Mouse (Mus musculus) liver, embryonic 16.5 days (tissue): Measurements from ENCODE around the gene Mgll. TPM values are rescaled to one million over a fixed set of nuclear protein-coding genes. Genes with fewer than 3 reads are reported as not detected.

ENCODE experiments used
- ATAC-seq: fragments of 200-750 bp; cut with Nextera tagmentation; 2 replicates; pipeline ENCODE4 v1.8.0; 2017; ENCODE audit warnings: low read depth, mild to moderate bottlenecking, moderate number of reproducible peaks, moderate library complexity
- H3K27ac ChIP-seq: fragments of 300-500 bp; sonication (generic); 2 replicates; pipeline ENCODE4 v1.5.1; 2014; ENCODE audit warnings: mild to moderate bottlenecking, low read length
- H3K27me3 ChIP-seq: fragments of 300-500 bp; sonication (generic); 2 replicates; pipeline ENCODE4 v1.6.1; 2014; ENCODE audit warnings: low read depth, low read length, mixed read lengths; ENCODE audit not compliant: control insufficient read depth, insufficient read depth
- H3K36me3 ChIP-seq: fragments of 300-500 bp; sonication (generic); 2 replicates; pipeline ENCODE4 v1.6.1; 2014; ENCODE audit warnings: mild to moderate bottlenecking; ENCODE audit not compliant: control insufficient read depth, insufficient read depth
- H3K4me1 ChIP-seq: fragments of 300-500 bp; sonication (generic); 2 replicates; pipeline ENCODE4 v1.6.1; 2014; ENCODE audit warnings: low read depth, low read length, mixed read lengths; ENCODE audit not compliant: control insufficient read depth
- H3K4me2 ChIP-seq: fragments of 300-500 bp; sonication (generic); 2 replicates; pipeline ENCODE4 v1.6.1; 2014; ENCODE audit warnings: low read depth, low read length, mixed read lengths
- H3K4me3 ChIP-seq: fragments of 300-500 bp; sonication (generic); 2 replicates; pipeline ENCODE4 v1.5.1; 2014; ENCODE audit warnings: low read depth, mild to moderate bottlenecking, low read length
- H3K9ac ChIP-seq: fragments of 300-500 bp; sonication (generic); 2 replicates; pipeline ENCODE4 v1.6.1; 2014; ENCODE audit warnings: low read depth, low read length
- H3K9me3 ChIP-seq: fragments of 300-500 bp; sonication (generic); replicated peaks from 2 replicates; pipeline ENCODE4 v1.6.1; 2016; ENCODE audit warnings: low read length; ENCODE audit not compliant: control insufficient read depth
- WGBS: fragments of 180-500 bp; shearing (Covaris S2); extraction: QIAGEN DNeasy Blood & Tissue Kit; methylation state at CpG from one replicate; pipeline ENCODE4 v1.1.7; 2014; ENCODE audit not compliant: insufficient replicate concordance; 5-methylcytosine and 5-hydroxymethylcytosine counted together
- polyA plus RNA-seq: library from polyadenylated mRNA; unstranded; fragments of >200 nt; fragmentation: Nextera tagmentation; extraction: Ambion mirVana; gene quantifications from 2 replicates; pipeline ENCODE4 v1.2.1, GENCODE M21; 2015

Gene Mgll
- polyA plus RNA-seq, 1 experiment from 2014 or later: 62.3 TPM

- peak overlapping the region; percentile 77 for H3K4me3 ChIP-seq
- no peak for ATAC-seq
Measured at GRCm38 (mm10) chr6:88843241-88843640, 119.0 kb downstream of the Mgll start.

DNA sequence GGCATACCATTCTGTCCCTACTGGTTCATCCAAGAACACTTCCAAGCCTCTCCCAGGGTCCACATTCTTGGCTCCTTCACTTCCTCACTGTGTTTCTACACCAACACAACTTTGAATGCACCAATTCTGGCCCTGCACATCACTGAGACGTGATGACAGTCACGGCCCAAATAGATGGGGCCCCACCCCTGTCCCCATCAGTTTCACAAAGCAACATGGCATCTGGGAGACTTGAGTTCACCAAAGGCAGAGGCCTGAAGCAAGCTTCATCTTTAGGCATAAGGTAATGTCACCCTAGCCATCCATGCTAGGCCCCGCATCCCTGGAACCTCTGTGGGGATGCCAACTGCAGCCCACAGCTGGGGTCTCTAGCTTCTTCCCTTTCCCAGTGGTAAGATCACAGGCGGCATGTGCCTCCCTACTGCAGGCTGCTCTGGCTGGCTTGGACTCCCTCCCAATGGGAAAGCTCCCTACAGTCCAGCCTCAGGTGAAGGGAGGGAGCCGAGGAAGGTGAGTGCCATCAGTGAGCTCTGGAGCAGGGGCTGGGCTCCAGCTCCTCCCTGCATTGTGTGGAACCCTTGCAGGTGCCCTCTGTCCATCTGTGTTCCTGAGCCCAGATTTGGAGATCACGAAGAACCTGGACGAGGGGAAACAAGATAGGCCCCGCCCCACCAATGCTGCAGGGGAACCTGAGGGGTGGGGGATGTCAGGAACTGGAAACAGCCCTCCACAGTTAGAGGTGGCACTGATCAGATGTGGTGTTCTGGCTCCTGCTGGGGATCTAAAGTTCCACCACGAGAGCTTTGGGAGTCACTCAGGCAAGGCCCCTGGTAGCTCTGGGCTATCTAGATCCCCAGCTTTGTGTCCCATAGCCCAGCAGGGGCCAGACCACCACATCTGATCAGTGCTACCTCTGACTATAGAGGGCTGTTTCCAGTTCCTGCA is 119.8 kb downstream of the Mgll start:
- no peak for ATAC-seq
- Histone ChIP-seq H3K4me3 (no peak overlapping the region), H3K4me1 (peaks cover 25% of the 10 kb centered on the region), H3K36me3 (peaks cover 8% of the 10 kb centered on the region), H3K27ac (no peak overlapping the region), H3K27me3 (no peaks in the 10 kb centered on the region), H3K4me2 (no peak overlapping the region), H3K9me3 (no peaks in the 10 kb centered on the region), H3K9ac (no peak overlapping the region)
- WGBS: 64% methylated on average over 9 of the region's 9 CpGs

More at GRCm38 (mm10) chr6:88843241-88843640, 119.0 kb downstream of the Mgll start:
- peaks cover 15% of the 10 kb centered on the region for H3K36me3 ChIP-seq
- no peak overlapping the region; the same call in 1 of the 2 replicates for H3K27ac ChIP-seq
- H3K4me2 ChIP-seq: peak overlapping the region; percentile 99
- peak overlapping the region; percentile 89; the same call in 1 of the 2 replicates for H3K9ac ChIP-seq
- peaks cover 25% of the 10 kb centered on the region for H3K4me1 ChIP-seq
- no peaks in the 10 kb centered on the region for H3K27me3 ChIP-seq
- 71% methylated on average over 7 of the region's 7 CpGs for WGBS
- no peaks in the 10 kb centered on the region for H3K9me3 ChIP-seq

DNA sequence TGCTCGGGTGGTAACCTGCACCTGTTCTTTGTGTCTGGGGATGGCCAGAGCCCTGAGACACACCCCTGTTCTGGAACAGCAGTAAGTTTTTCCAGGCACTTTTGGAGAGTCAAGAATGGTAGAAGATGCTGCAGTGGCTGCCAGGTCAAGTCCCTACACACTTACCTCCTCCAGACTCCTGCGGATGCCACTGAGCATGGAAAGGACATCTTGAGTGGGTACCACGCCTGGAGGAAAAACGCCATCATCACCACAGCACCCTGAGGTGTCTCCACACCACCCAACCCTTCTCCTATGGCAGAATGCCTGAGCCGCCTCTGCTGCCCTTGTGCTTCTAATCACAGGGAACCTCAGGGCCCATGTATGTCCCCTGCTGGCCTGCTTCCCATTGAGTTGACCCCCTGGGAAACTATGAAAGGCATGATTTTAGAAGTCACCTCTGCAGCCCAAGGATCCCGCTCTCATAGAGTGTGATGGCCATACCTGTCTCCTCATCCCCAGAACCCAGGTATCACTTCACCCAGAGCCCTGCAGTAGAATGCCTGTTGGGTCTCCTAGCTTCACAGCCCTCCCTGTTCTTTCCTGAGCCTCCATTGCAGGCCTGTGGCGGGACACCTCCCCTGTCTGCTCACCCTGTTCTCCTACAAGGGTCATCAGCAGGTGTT is 120.8 kb downstream of the Mgll start:
- Histone ChIP-seq H3K4me1 (peaks cover 19% of the 10 kb centered on the region), H3K27ac (no peak overlapping the region), H3K4me2 (no peak overlapping the region), H3K36me3 (no peaks in the 10 kb centered on the region), H3K4me3 (no peak overlapping the region), H3K27me3 (no peaks in the 10 kb centered on the region), H3K9me3 (no peaks in the 10 kb centered on the region), H3K9ac (no peak overlapping the region)
- ATAC-seq: no peak
- WGBS: 76% methylated on average over 7 of the region's 7 CpGs

DNA sequence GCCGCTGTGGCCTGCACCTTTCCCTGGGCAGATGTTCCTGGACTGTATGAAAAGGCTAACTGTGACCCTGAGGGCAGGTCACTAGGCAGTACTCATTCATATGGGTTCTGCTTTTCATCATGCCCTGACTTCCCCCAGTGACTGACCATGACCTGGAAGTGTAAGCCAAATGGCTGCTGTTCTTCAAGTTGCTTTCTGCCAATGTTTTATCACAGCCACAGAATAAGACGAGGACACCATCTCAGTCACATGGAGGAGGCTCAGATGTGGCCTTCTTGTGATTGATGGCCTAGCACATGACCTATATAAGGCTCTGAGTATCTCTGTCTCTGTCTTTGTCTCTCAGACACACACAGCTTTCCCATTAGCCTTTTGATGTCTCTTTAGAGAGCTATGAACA is 123.4 kb downstream of the Mgll start:
- no peak overlapping the region for H3K4me3 ChIP-seq
- H3K27ac ChIP-seq: no peak overlapping the region
- H3K9me3 ChIP-seq: no peaks in the 10 kb centered on the region
- H3K27me3 ChIP-seq: no peaks in the 10 kb centered on the region
- WGBS: 63% methylated on average over 2 of the region's 2 CpGs
- no peak overlapping the region for H3K9ac ChIP-seq
- H3K4me2 ChIP-seq: no peak overlapping the region
- peaks cover 8% of the 10 kb centered on the region for H3K4me1 ChIP-seq
- ATAC-seq: no peak
- H3K36me3 ChIP-seq: no peaks in the 10 kb centered on the region

GRCm38 (mm10) chr6:88849270-88849669 is 125.1 kb downstream of the Mgll start:
- Histone ChIP-seq H3K4me3 (no peak overlapping the region), H3K27me3 (no peaks in the 10 kb centered on the region; the same call in 1 of the 2 replicates), H3K9me3 (no peaks in the 10 kb centered on the region), H3K4me2 (no peak overlapping the region), H3K27ac (no peak overlapping the region), H3K36me3 (no peaks in the 10 kb centered on the region), H3K9ac (no peak overlapping the region), H3K4me1 (no peaks in the 10 kb centered on the region)
- ATAC-seq: no peak
- 35% methylated on average over 4 of the region's 4 CpGs for WGBS

GRCm38 (mm10) chr6:88850034-88850433 is 125.8 kb downstream of the Mgll start:
- Histone ChIP-seq H3K9me3 (no peaks in the 10 kb centered on the region), H3K27me3 (no peaks in the 10 kb centered on the region; the same call in 1 of the 2 replicates), H3K4me3 (no peak overlapping the region), H3K9ac (no peak overlapping the region), H3K36me3 (no peaks in the 10 kb centered on the region), H3K4me1 (no peaks in the 10 kb centered on the region), H3K27ac (no peak overlapping the region), H3K4me2 (no peak overlapping the region)
- WGBS: 76% methylated on average over 7 of the region's 7 CpGs
- ATAC-seq: no peak

DNA sequence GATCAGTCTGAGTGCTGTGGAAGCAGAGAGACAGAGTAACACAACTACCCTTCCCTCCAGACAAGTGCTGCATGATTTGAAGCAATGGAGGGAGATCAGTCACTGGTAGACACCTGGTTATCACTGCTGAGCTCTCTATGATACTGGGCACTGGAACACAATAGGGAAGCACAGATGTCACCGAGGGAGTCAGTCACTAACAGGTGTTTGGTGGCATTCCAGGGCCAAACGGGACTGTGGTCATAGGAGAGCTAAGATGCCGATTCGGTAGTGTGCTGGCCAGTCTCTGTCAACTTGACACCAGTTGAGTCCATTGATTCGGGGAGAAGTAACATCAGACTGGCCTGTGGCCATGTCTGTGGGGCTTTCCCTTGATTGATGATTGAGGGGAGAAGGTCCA is 130.3 kb downstream of the Mgll start:
- Histone ChIP-seq H3K36me3 (no peaks in the 10 kb centered on the region), H3K27ac (no peak overlapping the region), H3K4me1 (no peaks in the 10 kb centered on the region), H3K27me3 (peaks cover 4% of the 10 kb centered on the region; the same call in 1 of the 2 replicates), H3K9ac (no peak overlapping the region), H3K4me3 (no peak overlapping the region), H3K9me3 (no peaks in the 10 kb centered on the region), H3K4me2 (no peak overlapping the region)
- 60% methylated on average over 5 of the region's 5 CpGs for WGBS
- ATAC-seq: no peak

DNA sequence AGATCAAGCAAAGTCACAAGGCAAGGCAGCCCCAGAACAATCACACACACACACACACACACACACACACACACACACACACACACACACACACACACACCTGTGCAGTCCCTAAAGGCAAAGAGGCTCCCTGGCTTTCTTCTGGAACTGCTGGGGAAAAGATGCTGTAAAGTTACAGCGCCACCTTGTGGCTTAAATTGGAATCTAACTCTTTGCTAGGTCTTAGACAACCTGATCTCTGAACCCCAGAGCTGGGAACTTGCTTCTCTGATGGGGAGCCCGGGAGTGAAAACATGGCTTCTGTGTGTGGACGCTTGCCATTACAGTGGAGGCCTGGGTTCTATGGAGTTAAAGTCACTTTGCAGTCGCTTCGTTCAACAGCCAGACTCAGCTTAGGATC is 131.4 kb downstream of the Mgll start:
- ATAC-seq: peak; percentile 45
- H3K27me3 ChIP-seq: peaks cover 5% of the 10 kb centered on the region; the same call in 1 of the 2 replicates
- H3K9me3 ChIP-seq: no peaks in the 10 kb centered on the region
- no peaks in the 10 kb centered on the region for H3K36me3 ChIP-seq
- no peak overlapping the region for H3K4me3 ChIP-seq
- 8% methylated on average over 5 of the region's 5 CpGs for WGBS
- no peak overlapping the region for H3K4me2 ChIP-seq
- H3K4me1 ChIP-seq: no peaks in the 10 kb centered on the region
- H3K27ac ChIP-seq: no peak overlapping the region
- no peak overlapping the region for H3K9ac ChIP-seq

DNA sequence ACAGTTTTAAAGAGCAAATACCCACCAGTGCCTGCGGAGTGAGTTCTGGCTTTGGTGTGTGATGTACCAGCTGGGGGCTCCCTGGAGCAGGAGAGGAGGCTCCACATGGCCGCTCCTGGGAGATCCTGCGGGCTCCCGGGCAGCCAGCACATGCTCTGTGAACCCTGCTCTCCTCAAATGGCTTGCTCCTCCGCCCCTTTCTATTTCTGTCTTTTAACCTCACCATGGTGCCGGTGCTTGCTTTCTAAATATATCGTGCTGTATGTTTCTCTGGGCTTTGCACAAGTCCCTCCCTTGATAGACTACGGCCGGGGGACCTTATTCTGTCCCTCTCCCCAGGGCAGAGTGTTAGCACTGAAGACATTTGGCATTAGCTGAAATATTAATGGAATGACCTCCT is 133.0 kb downstream of the Mgll start:
- peak; percentile 44 for ATAC-seq
- no peak overlapping the region for H3K27ac ChIP-seq
- peaks cover 5% of the 10 kb centered on the region; the same call in 1 of the 2 replicates for H3K27me3 ChIP-seq
- no peaks in the 10 kb centered on the region for H3K4me1 ChIP-seq
- H3K4me3 ChIP-seq: no peak overlapping the region
- H3K9me3 ChIP-seq: 0 out of 2 replicates have a peak, but pooled peaks cover 2% of the 10 kb centered on the region
- 33% methylated on average over 9 of the region's 9 CpGs for WGBS
- no peak overlapping the region for H3K4me2 ChIP-seq
- no peak overlapping the region for H3K9ac ChIP-seq
- H3K36me3 ChIP-seq: no peaks in the 10 kb centered on the region
